Mouse (Mus musculus) layer of hippocampus, adult 2 months (tissue): ENCODE results near the gene Mllt10. TPM values are rescaled to one million over a fixed set of nuclear protein-coding genes. Genes with fewer than 3 reads are reported as not detected.
"Not testable (repeated sequence)": the region's sequence is repeated elsewhere in the genome, so short reads cannot be mapped to it uniquely, and the experiment has no call there.

Experiments used
- DNase-seq, 2 experiments: peaks; one replicate each; pipeline ENCODE4 v3.0.0; 2022; ENCODE audit warnings: low spot score in 2 of 2
- H3K27ac ChIP-seq: fragments of 200-600 bp; 2 replicates; pipeline ENCODE4 v1.8.1; 2022
- H3K4me3 ChIP-seq: fragments of 200-600 bp; 2 replicates; pipeline ENCODE4 v1.8.1; 2022; ENCODE audit warnings: mild to moderate bottlenecking
- CTCF ChIP-seq: fragments of 200-600 bp; conservative IDR thresholded peaks from 2 replicates; pipeline ENCODE4 v1.8.1; 2022; ENCODE audit warnings: antibody characterized with exemption, mild to moderate bottlenecking, moderate library complexity
- total RNA-seq, 2 experiments: library from RNA; stranded (reverse); gene quantifications; 2 replicates each; pipeline ENCODE4 v1.2.3; 2021

Gene Mllt10
- total RNA-seq, 2 experiments from 2014 or later: 63.6 to 67.6 TPM

- DNase-seq: no peak
- H3K4me3 ChIP-seq: no peak overlapping the region
- H3K27ac ChIP-seq: no peak overlapping the region
- no peak for TF ChIP-seq CTCF
Observed at GRCm38 (mm10) chr2:18059891-18060290, 4.9 kb downstream of the Mllt10 start.

DNA sequence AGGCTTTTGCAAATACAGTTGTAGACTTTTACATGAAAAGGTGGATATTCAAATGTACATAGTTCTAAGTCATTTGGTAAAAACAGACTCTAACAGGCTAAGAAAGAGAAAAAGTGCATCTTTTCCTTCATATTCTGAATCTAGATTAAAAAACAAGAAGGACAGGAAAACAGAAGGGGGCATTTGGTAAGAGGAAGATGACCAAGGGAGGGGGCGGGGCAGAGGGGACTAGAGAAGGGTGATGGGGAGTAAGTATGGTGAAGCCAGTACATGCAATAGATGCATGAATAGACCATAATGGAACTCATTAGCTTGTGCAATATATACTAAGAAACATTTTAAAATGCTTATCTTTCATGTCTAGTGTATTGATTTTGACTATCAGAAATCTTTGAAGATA lies 5.4 kb downstream of the Mllt10 start:
- no peak for TF ChIP-seq CTCF
- Histone ChIP-seq H3K27ac (no peak overlapping the region), H3K4me3 (no peak overlapping the region)
- DNase-seq: no peak

DNA sequence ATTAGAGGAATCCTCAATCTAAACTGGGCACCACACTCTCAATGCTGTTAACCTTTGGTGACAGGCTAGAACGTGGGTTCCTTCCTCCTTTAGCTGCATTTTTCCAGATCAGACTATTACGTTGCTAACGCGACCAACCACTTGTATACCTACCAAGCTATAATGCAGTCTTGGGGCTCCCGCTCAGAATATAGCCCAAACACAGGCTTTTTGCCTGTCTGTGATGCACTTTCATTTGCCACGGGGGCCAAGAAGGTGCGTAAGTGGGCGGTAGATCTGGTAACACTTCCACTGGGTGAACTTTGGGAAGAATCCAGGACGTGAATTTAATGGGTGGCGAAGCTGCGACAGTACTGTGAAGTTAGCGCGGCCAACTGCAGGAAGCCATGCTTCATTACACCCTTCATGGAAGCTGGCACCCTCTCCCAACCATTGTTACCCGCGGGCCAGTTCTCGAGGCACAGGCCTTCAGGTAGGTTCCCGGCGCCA lies 8.8 kb downstream of the Mllt10 start:
- TF ChIP-seq CTCF: peak; percentile 50
- DNase-seq: peak; percentile 44 to 45
- peak overlapping the region; percentile 99 for H3K27ac ChIP-seq
- peak overlapping the region; percentile 90 for H3K4me3 ChIP-seq

DNA sequence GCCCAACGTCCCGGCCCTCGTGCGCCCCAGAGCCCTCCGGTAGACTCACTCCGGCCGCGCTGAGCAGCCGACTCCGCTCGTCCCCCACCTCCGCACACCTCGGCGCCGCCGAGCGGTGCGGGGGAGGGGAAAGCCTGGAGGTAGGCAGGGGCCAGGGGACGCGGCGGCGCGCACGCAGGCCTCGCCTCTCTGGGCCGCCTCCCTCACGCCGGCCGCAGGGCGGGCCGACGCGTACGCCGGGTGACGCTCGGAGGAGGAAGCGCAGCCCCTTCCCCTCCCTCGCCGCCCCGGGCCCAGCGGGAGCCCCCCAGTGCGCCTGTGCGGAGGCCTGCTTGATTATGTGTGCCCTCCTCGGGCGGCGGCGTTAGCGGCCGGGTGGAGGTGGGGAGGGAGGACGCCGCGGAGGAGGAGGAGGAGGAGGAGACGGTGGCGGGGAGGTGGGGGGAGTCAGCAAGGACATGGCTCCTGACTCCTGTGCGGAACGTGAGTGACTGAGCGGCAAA lies 9.4 kb downstream of the Mllt10 start:
- Histone ChIP-seq H3K27ac (peak overlapping the region; percentile 99), H3K4me3 (peak overlapping the region; percentile 90)
- TF ChIP-seq CTCF: no peak
- peak; percentile 92 to 94 for DNase-seq

DNA sequence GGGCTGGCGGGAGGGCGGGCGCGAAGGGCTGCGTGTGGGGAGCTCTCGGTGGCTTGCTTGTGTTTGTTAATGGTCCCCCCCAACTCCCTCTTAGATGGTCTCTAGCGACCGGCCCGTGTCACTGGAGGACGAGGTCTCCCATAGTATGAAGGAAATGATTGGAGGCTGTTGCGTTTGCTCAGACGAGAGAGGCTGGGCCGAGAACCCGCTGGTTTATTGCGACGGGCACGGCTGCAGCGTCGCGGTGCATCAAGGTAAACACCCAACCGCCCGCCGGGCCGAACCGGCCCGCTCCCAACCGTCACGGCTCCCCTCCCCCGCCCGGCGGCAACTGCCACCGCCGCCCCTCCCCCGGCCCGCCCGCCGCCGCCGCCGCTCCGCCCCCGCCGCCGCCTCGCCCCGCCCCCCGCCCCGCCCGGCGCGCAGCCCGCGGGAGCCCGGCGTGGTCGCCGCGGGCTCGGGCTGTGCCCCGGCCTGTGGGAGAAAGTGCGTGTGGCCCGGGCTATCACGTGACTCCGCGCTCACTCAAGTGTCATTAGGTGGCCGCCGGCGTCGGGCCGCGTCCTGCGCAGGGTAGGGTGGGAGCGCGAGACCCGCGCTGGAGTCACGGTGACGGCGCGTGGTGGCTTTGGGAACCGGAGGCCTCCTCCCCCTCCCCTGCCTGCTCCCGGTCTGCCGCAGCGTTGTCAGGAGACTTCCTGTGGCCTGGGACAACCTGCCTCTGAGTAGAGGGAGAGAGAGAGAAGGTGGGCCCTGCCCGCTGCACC lies 10.1 kb downstream of the Mllt10 start:
- peak; percentile 42 to 62 for DNase-seq
- peak overlapping the region; percentile 99 for H3K27ac ChIP-seq
- H3K4me3 ChIP-seq: peak overlapping the region; percentile 90
- TF ChIP-seq CTCF: no peak

GRCm38 (mm10) chr2:18065708-18066030 lies 10.6 kb downstream of the Mllt10 start:
- Histone ChIP-seq H3K27ac (peak overlapping the region; percentile 86), H3K4me3 (peak overlapping the region; percentile 90)
- no peak for DNase-seq
- TF ChIP-seq CTCF: no peak

GRCm38 (mm10) chr2:18066436-18066835 lies 11.4 kb downstream of the Mllt10 start:
- H3K27ac ChIP-seq: no peak overlapping the region
- H3K4me3 ChIP-seq: no peak overlapping the region
- no peak for TF ChIP-seq CTCF
- no peak for DNase-seq

DNA sequence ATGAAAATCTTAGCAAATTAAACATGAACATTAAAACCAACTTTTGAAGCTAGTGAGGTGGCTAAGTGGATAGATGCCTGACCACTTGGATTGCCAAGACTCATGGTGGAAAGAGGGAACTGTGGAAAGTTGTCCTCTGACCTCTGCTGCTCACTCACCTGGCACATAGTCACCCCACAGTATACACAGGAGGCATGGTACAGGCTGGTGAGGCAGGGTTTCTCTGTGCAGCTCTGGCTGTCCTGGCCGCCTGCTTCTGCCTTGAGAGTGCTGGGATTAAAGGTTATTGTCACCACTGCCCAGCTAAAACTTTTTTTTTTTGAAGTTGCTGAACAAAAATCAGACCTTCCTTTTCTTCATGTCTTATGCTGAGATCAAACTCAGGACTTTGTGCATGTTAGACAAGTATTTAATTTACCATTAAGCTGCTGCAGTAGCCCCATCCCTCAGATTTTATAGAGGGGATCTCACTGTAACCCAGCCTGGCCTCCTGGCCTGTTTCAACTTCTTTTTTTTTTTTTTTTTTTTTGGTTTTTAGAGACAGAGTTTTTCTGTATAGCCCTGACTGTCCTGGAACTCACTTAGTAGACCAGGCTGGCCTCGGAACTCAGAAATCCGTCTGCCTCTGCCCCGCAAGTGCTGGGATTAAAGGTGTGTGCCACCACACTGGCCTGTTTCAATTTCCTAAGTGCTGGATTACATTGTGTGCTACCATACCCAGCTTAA lies 13.2 kb downstream of the Mllt10 start:
- no peak for TF ChIP-seq CTCF
- no peak for DNase-seq
- no peak overlapping the region for H3K4me3 ChIP-seq
- H3K27ac ChIP-seq: no peak overlapping the region

DNA sequence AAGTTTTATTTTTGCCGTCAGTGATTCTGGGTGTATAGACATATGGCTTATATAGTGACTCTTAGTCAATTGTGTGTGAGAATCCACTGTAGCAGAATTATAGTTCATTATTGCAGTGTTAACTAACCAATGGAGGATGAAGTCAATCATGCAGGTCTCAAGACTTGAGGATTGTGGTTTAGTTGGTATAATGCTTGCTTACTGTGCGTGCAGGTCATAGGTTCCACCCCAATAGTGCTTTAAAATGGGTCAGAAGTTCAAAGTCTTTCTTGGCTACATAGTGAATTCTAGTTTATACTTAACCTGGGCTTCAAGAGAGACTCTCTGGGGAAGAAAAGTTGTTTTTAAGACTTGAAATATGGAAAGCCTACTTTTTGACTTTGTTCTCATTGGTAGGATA lies 16.9 kb downstream of the Mllt10 start:
- DNase-seq: no peak
- Histone ChIP-seq H3K27ac (no peak overlapping the region), H3K4me3 (no peak overlapping the region)
- TF ChIP-seq CTCF: no peak

DNA sequence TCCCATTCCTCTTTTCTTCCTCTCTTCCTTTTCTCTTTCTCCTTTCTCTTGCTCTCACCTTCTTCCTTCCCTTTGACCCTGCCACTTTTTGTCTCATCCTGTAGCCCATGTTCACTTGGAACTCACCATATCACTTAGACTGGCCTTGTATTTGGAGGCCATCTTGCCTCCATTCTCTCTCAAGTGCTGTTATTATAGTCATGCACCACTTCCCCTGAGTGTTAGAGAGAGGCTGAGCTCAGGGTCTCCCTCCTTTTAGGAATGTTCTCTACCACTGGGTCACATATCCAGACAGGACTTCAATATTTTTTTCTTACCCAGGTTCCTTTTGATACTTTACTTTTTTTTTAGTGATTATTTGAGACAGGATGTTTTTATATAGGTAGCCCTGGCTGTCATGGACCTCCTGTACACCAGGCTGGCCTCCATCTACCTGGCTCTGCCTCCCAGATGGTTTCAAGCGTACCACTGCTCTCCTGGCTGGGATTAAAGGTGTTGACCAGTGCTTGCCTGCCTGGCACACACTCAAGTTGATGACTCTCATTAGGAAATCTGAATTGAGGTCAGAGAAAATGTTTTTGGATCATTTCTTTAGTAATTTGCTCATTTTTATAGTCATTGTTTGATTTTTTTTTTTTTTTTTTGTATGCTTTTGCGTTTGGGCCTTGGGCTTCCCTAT lies 25.3 kb downstream of the Mllt10 start:
- H3K27ac ChIP-seq: peak overlapping the region; percentile 29; the same call in 1 of the 2 replicates
- no peak for TF ChIP-seq CTCF
- DNase-seq: no peak
- H3K4me3 ChIP-seq: no peak overlapping the region

DNA sequence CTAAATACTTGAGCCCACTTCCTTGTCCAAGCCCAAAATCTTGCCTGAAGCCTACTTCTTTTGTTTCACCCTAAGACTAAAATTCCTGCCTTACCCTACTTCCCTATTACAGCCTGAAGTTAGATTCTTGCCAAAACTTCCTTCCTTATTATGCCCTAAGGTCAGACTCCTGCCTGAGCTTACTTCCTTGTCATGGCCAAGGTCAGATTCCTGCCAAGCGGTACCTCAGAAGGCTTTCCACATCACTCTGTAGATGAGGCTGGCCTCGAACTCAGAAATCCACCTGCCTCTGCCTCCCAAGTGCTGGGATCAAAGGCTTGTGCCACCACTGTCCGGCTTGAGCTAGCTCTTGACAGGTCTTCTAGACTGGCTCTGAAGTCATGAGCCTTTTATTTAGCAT lies 32.7 kb downstream of the Mllt10 start:
- H3K4me3 ChIP-seq, DNase-seq, H3K27ac ChIP-seq: not testable (repeated sequence)

DNA sequence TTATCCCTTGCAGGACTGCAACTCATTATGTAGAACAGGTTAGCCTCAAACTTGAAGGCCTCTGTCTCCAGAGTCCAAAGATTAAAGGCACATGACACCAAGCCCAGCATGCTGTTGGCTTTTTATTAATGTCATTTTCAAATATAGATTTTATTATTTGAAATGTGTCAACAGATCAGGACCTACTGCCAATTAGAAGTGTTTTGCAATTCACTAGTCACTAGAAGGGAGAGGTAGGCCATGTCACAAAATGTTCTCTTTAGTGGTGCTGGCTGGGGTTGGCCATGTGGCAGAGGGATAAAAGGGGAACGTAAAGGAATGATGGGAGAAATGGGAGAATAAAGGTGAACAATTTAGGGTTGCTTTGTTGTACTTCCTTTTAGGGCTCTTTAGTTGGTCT lies 38.8 kb downstream of the Mllt10 start:
- no peak overlapping the region for H3K27ac ChIP-seq
- DNase-seq: no peak
- H3K4me3 ChIP-seq: no peak overlapping the region
- TF ChIP-seq CTCF: no peak

- TF ChIP-seq CTCF: no peak
- no peak overlapping the region for H3K27ac ChIP-seq
- no peak for DNase-seq
- H3K4me3 ChIP-seq: no peak overlapping the region
Observed at GRCm38 (mm10) chr2:18094319-18094718, 39.3 kb downstream of the Mllt10 start.
